Mouse (Mus musculus) testis, postnatal 14 days (tissue): ENCODE measurements around the gene Gucy2d.
A peak's percentile ranks its signal among the peaks of the same experiment; 100 is the strongest.

ENCODE experiments used
- DNase-seq: peaks from one replicate; pipeline ENCODE4 v3.0.0; 2021; ENCODE audit warnings: low spot score

Gene Gucy2d

GRCm38 (mm10) chr7:98447585-98448308 is 7.5 kb downstream of the Gucy2d start:
- no peak for DNase-seq

DNA sequence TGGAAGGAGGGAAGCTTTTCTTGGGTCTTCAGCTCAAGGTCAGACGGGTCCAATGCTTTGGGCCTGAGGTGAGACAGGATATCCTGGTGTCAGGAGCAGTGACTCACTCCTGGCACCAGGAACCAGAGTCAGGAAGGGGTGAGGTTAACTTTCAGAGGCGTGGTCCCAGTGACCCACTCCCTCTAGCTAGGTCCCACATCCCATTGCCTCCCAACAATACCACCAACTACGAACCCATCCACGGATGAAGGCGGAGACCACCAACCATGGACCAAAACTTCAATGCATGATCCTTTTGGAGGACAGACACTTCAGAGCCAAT is 8.1 kb downstream of the Gucy2d start:
- DNase-seq = no peak

- DNase-seq = no peak
Measured at GRCm38 (mm10) chr7:98449696-98450095, 9.5 kb downstream of the Gucy2d start.

GRCm38 (mm10) chr7:98454397-98455120 is 14.3 kb downstream of the Gucy2d start:
- DNase-seq = no peak

DNA sequence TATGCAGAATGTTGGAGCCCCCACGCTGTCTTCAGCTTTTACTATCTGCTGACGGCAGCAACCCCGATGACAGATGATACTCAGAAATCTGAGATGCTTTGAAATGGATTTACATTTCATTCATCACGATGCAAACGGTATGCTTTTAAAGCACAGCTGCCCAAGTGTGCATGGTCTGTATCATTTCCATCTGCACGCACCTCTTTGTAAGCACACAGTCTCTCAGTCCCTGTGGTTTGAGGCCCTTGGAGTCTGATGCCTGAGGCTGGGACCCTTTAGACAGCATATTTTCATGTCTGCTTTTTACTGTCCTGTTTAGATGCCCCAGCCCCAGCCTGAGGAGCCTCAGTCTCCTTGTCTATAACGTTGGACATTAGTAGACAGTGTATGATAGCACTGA is 20.1 kb downstream of the Gucy2d start:
- no peak for DNase-seq

DNA sequence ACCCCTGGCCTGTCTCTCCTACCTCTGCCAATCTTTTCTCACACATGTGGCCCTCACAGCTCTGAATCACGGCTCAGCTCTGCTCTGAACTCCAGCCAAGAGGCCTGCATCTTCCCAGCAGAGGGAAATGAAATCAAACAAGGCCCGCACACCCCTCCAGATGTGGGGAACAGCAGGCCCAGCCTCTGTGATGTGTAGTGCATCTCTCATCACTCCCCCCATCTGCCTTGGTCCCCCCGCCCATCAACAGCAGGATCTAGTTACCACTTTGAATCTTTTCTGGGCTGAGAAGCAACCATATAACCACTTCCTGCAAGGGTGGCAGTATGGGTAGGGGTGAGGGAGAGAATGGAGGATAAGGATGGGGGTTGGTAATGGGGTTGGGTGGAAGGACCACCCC is 28.9 kb downstream of the Gucy2d start:
- no peak for DNase-seq

GRCm38 (mm10) chr7:98472529-98472928 is 32.3 kb downstream of the Gucy2d start:
- DNase-seq = no peak

- DNase-seq = no peak
Measured at GRCm38 (mm10) chr7:98474558-98474957, 34.3 kb downstream of the Gucy2d start.

- DNase-seq = no peak
Measured at GRCm38 (mm10) chr7:98477153-98477552, 36.9 kb downstream of the Gucy2d start.

- DNase-seq = no peak
Measured at GRCm38 (mm10) chr7:98480481-98480880, 40.3 kb downstream of the Gucy2d start.

DNA sequence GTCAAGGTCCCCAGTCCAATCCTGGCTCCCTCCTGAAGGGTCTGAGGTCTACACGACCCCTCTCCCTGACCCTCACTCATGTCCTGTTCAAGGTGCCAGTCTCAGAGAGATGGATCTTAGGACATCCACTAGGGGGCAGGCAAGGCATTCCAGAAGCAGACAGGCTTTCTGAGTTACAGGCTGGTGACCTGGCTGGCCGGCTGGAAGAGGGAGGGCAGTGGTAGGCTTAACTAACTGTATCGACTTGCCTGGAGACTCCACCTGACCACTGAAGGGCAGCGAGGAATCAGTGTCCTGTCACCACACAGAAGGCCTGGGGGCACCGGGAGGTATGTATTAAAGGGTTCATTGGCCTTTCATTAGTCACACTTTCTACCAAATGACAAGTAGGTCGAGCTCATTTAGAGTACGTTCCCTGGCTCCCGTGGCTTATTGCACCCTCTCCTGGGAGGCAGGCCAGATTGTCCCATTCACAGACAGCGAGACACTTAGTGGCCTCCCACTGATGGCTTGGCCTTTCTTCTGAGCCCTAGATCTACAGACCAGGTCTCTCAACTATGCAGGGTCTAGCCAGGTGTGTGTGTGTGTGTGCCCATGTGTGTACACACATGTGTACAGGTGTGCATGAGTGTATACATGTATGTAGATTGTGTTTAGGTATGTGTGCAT is 41.0 kb downstream of the Gucy2d start:
- peak; percentile 58 for DNase-seq

GRCm38 (mm10) chr7:98481861-98482260 is 41.6 kb downstream of the Gucy2d start:
- no peak for DNase-seq

DNA sequence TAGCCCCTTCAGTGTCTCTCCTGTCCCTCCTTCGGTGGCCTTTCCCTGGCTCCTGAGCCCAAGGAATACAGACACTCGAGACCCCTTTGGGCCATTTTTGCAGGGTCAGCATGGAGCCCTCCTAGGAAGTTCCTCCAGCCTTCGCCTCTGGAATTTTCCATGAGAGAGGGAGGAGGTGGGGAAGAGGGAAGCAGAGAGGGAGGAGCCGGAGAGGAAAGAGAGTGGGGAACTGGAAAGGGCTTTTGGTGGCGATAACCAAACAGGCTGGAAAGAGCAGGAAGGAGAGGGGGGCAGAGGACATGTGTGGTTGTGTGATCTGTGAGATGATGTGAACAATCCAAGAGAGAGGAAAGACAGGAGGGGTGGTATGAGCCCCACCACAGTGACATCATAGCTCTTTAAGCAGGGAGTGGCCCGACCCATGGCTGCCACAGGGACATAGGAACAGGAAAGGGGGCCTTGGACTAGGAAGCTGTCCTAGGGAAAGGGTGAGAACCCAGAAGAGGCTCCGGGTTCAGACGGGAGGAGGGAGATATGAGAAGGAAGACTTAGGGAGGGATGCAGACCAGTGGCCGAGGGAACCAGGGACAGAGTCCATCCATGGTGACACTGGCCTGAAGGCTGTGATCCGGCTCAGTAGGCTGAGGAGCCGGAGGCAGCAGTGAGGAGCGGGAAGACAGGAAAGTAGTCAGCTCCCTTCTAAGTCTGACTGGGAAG is 42.5 kb downstream of the Gucy2d start:
- no peak for DNase-seq

DNA sequence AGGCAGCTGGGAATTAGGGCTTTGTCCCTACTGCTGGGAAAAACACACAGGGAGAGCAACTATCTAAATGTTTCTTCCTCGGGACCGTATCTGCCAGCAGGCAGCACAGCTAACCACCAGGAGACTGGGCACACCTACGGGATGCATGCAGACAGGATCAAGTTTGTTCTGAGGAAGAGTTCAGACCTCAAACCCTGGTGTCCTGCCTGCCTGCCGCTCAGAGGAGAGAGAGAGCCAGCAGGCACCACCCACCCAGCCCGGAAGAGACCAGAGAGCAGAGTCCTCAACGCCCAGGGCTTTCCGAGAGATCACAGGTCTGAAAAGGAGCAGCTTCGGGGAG is 43.0 kb downstream of the Gucy2d start:
- DNase-seq = no peak

- DNase-seq = no peak
Measured at GRCm38 (mm10) chr7:98484878-98485277, 44.7 kb downstream of the Gucy2d start.

- no peak for DNase-seq
Measured at GRCm38 (mm10) chr7:98485508-98485907, 45.3 kb downstream of the Gucy2d start.

DNA sequence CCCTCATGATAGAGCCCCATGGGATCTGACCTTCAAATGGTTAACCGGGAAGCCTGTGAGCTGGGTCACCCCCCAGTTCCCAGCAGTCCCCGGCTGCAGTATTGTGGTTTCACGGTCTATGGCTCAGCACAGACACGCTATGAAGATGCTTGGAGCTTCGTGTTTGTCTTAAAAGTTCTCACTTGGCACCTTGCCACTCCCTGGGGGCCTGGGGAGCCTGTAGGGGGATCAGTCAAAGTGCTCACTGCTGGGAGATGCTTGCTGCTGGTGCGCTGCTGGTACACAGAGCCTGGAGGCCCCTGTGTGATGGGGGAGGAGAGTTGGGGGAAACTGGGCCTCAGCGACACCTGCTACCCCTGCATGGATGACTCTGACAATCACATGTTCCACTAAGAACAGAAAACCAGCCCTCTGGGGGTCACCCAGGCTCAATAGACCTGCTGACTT is 46.3 kb downstream of the Gucy2d start:
- DNase-seq = no peak

- DNase-seq = no peak
Measured at GRCm38 (mm10) chr7:98487202-98487980, 47.2 kb downstream of the Gucy2d start.

DNA sequence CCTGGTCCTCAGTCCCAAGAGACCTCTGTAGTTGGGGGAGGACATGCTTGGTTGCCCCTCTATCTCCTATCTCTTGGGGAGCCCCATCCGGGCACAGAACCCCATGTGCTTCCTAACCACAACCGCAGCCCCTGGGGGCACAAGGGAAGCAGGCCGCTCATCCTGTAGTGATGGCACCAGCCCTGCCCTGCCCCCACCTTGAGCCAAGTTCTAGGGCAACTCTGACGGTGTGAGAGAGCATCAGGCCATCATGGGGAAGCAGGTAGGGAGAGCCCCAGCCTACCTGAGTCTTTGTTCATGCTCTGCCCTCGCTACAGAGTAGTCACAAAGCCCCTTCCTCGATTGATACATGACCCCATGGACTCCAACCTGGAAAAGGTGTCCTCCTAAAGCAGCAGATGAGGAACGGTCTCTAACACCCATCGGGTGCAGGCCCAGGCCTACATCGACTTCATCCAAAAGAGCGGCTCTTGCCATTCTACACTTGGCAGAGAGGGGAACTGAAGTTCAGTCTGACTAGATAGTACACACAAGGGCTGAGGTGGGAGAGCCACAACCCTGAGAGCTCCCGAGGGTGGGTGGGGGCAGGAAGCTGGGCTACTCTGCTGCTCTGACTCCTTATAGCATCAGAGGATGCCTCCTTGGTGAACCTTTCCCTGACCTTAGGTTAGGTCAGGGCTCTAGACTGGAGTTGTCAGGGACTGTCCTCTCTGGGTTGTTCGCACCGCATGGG is 48.3 kb downstream of the Gucy2d start:
- no peak for DNase-seq

DNA sequence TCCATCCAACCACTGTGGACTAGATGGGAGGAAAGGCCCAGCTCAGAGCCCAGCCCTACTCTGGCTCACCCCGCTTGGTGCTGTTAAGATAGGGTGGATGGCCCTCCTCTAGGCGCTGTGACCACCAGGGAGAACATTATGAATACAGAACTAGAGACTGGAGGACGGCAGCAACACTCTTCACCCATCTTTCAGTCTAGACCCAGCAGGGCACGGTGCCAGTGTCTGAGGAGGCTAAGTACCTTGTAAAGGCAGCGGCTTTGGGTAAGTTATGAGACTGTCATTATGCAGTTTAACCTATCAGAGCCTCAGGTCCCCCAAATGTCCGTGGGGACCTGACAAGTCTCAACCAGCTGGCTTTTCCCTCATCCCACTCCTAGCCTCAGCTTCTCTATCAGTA is 48.9 kb downstream of the Gucy2d start, which contains the start of gene Lrrc32:
TSS of gene Lrrc32 (plus strand) at position 153 of the 400 bp plus-strand sequence.
- no peak for DNase-seq

- peak; percentile 78 for DNase-seq
Measured at GRCm38 (mm10) chr7:98489623-98490084, 49.4 kb downstream of the Gucy2d start.
